Mouse (Mus musculus): ENCODE results near the gene Acy3.
"Not testable (repeated sequence)": the region's sequence is repeated elsewhere in the genome, so short reads cannot be mapped to it uniquely, and the experiment has no call there.

Acy3 gene

GRCm38 (mm10) chr19:4004331-4004730 is 18.0 kb downstream of the Acy3 start:
- no peak for DNase-seq

DNA sequence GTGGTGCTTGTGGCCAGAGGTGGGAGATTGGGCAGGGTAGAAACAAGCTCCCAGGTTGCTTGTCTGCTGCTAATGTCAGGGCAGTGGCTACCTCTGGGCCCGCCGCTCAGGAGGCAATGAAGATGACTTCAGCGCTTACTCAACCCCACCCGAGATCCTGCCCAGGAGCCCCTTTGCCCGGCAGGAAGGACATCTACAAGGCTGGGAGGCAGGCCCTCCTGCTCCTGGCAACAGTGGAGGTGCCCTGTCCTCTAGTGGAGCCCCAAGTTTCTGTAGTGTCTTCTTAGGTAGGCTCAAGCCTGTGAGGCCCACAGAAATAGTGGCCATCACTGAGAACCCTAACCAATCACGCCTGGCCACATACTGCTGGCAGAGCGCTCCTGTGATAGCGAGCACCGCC is 18.7 kb downstream of the Acy3 start:
- no peak for DNase-seq

GRCm38 (mm10) chr19:4005971-4006370 is 19.6 kb downstream of the Acy3 start:
- DNase-seq: no peak

GRCm38 (mm10) chr19:4011086-4011485 is 24.7 kb downstream of the Acy3 start:
- no peak for DNase-seq

- DNase-seq: peak; percentile 91 to 96
Measured at GRCm38 (mm10) chr19:4012432-4013022, 26.2 kb downstream of the Acy3 start, which contains the start of gene Ndufv1. TSS of gene Ndufv1 (minus strand) at chr19:4012806.

GRCm38 (mm10) chr19:4013066-4013465 is 26.7 kb downstream of the Acy3 start:
- DNase-seq: peak in 1 of 2 experiments; percentile 24

DNA sequence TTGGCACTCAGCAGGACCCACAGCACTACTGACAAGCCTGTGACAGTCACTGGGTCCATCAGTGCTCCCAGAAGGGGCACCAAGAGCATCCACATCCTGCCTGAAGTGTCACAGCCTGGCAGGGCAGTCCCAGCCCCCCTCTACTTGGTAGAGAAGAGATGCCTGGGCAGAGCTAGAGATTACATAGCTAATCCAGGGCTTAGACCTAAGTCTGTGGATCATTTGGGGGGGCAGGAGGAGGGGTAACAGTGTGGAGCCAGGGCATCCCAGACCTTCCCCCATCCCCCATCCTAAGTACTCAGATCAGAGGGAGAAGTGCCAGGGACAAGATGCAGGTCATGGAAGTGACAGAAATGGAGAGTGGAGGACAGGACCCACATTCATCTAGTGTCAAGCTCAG is 28.4 kb downstream of the Acy3 start:
- no peak for DNase-seq

DNA sequence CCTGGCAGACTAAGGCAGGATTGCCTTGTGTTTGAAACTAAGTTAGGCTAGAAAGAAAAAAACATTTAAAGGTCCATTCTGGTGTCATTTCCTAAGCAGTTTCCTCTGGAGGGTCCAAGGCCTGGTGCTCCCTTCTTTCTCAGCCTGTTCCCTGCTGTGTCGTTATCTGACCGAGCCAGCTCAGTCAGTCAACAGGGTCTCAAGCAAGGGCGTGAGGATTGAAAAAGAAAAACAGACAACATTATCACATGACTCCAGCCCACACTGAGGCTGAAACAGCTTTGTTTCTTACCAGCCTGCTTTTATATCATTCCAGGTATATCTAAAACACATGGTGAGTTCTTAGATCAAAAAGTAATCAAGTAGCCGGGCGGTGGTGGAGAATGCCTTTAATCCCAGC is 29.3 kb downstream of the Acy3 start:
- DNase-seq: no peak

GRCm38 (mm10) chr19:4017921-4018587 is 31.7 kb downstream of the Acy3 start:
- no peak for DNase-seq

DNA sequence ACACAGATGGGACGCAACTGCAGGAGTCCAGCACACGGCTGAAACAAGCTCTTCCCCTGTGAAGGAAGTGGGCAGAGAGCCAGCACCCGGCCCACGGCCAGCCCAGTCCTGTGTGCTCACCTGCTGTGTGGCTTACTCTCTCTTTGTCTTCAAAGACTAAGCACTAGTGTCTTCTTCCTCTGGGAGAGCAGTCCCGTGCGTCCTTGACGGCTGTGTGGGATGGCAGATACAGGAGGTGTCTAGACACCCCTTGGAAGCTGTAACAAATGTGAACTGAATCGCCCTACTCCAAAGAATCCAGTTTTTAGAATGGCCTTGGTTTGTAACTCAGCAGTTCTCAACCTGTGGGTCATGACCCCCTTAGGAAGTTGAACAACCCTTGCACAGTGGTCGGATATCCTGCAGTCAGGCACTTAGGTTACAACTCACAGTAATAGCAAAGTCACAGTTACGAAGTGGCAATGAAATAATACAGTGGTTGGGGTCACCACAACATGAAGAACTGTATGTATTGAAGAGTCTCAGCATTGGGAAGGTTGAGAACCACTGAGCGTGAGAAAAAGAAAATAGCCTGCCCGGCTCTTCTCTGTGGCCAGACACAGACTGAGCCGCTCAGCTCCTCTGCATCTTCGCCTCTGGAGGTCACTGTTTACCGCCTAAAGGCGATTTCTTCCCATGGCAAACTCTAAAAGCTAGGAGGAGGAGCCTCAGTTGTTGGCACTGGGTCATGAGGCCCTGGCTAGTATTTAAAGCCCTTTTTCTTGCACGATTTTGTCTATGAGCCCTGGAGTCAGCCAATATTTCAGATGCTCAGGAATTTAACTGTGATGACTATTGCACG is 32.6 kb downstream of the Acy3 start:
- DNase-seq: peak; percentile 55 to 56

- DNase-seq: no peak
Measured at GRCm38 (mm10) chr19:4023185-4023584, 36.8 kb downstream of the Acy3 start.

- no peak for DNase-seq
Measured at GRCm38 (mm10) chr19:4027576-4027975, 41.2 kb downstream of the Acy3 start.

DNA sequence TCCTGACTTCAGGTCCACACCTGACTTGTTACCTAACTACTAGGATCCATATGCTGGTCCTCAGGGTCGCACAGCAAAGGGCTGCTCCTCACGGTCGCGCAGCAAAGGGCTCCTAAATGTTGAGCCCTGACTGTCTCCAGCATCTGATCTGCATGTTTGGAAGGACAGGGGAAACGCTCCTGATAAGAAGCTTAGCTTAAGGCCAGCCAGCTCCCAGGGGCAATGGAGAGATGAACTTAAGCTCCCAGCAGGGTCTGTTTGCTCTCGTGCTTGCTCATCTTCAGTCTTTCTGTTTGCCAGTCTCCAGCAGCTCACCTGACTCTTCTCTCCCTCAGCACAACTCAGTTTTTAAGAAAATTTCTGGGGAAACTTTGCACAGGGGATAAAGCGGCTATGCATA is 46.3 kb downstream of the Acy3 start:
- no peak for DNase-seq

GRCm38 (mm10) chr19:4033298-4033697 is 46.9 kb downstream of the Acy3 start:
- DNase-seq: no peak

- no peak for DNase-seq
Measured at GRCm38 (mm10) chr19:4033742-4034141, 47.4 kb downstream of the Acy3 start.

DNA sequence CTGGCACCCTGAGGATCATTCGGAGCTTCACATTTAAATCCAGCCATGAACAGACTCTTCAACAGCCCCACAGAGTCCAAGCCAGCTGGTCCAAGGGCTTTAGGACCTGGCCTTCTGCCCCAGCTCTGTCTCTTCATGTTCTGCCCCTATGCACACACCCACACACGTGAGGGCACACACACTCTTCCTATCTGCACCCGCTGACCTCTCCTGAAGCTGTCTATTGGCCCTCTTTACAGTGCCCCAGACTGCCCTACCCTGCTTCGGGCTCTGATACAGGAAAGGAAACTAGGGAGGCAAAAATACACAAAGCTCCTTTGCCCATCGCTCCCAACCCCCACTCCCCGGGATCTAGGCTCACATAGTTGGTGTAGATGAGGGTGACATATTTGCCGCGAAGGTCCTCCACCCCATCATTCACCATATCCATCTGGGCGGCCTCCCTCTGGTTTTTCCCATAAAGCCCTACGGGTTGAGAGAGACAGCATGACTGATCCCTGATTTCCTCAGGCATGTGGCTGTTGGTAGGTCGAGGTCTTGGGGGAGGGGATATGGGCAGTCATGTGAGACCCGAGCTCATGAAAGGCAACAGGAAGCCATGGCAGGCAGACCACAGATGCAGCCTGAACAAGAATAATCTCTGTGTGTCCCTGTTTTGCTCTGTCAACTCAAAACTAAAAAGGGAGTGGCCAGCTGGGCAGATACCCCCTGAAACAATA is 50.1 kb downstream of the Acy3 start:
- no peak for DNase-seq

DNA sequence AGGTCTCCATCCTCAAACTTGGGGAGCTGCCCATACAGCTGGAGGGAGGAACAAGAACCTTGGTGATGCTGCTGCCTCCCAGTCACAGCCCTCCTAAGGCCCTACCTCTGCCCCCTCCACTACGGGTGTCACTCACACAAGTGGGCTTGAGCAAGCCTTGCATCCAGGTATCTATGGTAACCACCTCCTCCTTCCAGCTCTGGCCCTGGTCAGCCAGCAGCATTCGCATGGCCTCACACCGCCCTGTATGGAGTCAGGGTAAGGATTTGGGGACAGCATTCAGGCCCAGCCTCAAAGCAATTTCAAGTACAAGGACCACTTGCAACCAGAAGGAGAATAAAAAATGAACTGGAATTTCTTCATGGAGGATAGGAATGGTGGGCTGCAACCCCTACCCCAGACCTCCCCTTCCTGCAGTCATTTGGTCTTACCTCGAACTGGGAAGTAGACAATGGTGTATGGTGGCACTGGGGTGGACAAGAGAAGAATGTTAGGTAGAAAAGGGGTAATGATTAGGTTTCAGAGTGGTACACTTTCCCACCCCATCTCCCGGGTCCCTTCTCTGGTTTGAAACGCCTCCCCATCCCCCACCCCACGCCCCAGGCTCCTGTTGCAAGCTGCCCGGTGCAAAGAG is 50.9 kb downstream of the Acy3 start:
- not testable (repeated sequence) for DNase-seq

DNA sequence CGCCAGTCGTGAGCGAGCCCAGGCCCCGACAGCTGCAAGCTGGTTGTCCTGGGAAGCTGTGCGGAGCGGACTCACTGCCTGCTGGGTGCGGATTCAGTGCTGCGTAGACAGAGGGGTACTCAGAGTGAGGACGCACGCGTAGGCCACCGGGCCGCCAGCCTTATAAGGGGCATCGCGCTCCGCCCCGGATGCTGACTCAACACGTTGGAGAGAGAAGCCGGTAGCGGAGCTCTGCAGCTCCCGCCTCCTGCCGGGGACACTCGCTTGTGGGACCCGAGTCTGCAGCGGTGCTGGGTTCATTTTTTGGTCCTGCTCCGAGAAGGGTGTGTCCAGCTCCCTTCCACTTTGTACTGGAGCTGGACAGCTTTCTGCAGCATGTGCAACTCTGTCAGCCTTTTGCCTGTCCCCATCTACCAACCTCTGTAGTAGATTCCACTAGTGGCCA is 51.4 kb downstream of the Acy3 start, which contains the start of gene Gstp1:
Gstp1 (minus strand) TSS at position 198 of the 445 bp plus-strand sequence.
- peak; percentile 87 to 90 for DNase-seq

Data from thymus, postnatal 36 days (tissue).